Mouse (Mus musculus): ENCODE measurements around the gene Efna2. TPM values are rescaled to one million over a fixed set of nuclear protein-coding genes. Genes with fewer than 3 reads are reported as not detected.

Efna2 gene
- 0.39 TPM for polyA plus RNA-seq (2014; fragmentation: Illumina TruSeq; extraction: RNeasy Lipid Tissue Mini Kit (QIAGEN cat#74804); ENCODE audit: low read depth, low replicate concordance)

GRCm38 (mm10) chr10:80179068-80180051 lies at the start of gene Efna2:
Gene Efna2 (plus strand): TSS chr10:80179482.

GRCm38 (mm10) chr10:80138553-80139438 lies 40.5 kb upstream of the Efna2 start, which contains the start of gene Atp5d:
Gene Atp5d (plus strand): TSS chr10:80138632.

GRCm38 (mm10) chr10:80140666-80141035 lies 38.6 kb upstream of the Efna2 start, which contains the start of gene Cbarp:
Gene Cbarp (minus strand): TSS chr10:80140835.

GRCm38 (mm10) chr10:80147719-80148601 lies 31.3 kb upstream of the Efna2 start, which contains the start of gene Midn:
Gene Midn (plus strand): TSS chr10:80148272.

GRCm38 (mm10) chr10:80165392-80166128 lies 13.7 kb upstream of the Efna2 start, which contains the start of gene Cirbp:
Gene Cirbp (plus strand): TSS chr10:80165985.

GRCm38 (mm10) chr10:80172527-80173292 lies 6.6 kb upstream of the Efna2 start, which contains the start of gene 1600002K03Rik:
Gene 1600002K03Rik (plus strand): TSS chr10:80172944.

GRCm38 (mm10) chr10:80226416-80227165 lies 47.3 kb downstream of the Efna2 start, which contains the start of gene Mum1:
Gene Mum1 (plus strand): TSS chr10:80226434.

Other genes starting within 250 kb of the Efna2 start
- gene Wdr18, start 219.3 kb upstream of the Efna2 start, polyA plus RNA-seq (2014; fragmentation: Illumina TruSeq; extraction: RNeasy Lipid Tissue Mini Kit (QIAGEN cat#74804); ENCODE audit: low read depth, low replicate concordance): 2.0 TPM
- gene Grin3b, start 208.8 kb upstream of the Efna2 start, polyA plus RNA-seq (2014; fragmentation: Illumina TruSeq; extraction: RNeasy Lipid Tissue Mini Kit (QIAGEN cat#74804); ENCODE audit: low read depth, low replicate concordance): not detected
- gene Tmem259, start 195.2 kb upstream of the Efna2 start, polyA plus RNA-seq (2014; fragmentation: Illumina TruSeq; extraction: RNeasy Lipid Tissue Mini Kit (QIAGEN cat#74804); ENCODE audit: low read depth, low replicate concordance): 1.0 TPM
- 0.48 TPM for gene Cnn2, start 190.9 kb upstream of the Efna2 start, polyA plus RNA-seq (2014; fragmentation: Illumina TruSeq; extraction: RNeasy Lipid Tissue Mini Kit (QIAGEN cat#74804); ENCODE audit: low read depth, low replicate concordance)
- gene Abca7, start 183.0 kb upstream of the Efna2 start, polyA plus RNA-seq (2014; fragmentation: Illumina TruSeq; extraction: RNeasy Lipid Tissue Mini Kit (QIAGEN cat#74804); ENCODE audit: low read depth, low replicate concordance): 0.06 TPM
- gene Arhgap45, start 162.8 kb upstream of the Efna2 start, polyA plus RNA-seq (2014; fragmentation: Illumina TruSeq; extraction: RNeasy Lipid Tissue Mini Kit (QIAGEN cat#74804); ENCODE audit: low read depth, low replicate concordance): not detected
- gene Polr2e, start 139.7 kb upstream of the Efna2 start, polyA plus RNA-seq (2014; fragmentation: Illumina TruSeq; extraction: RNeasy Lipid Tissue Mini Kit (QIAGEN cat#74804); ENCODE audit: low read depth, low replicate concordance): 0.28 TPM
- gene Gpx4, start 132.3 kb upstream of the Efna2 start, polyA plus RNA-seq (2014; fragmentation: Illumina TruSeq; extraction: RNeasy Lipid Tissue Mini Kit (QIAGEN cat#74804); ENCODE audit: low read depth, low replicate concordance): 260 TPM
- 0.52 TPM for gene Sbno2, start 73.9 kb upstream of the Efna2 start, polyA plus RNA-seq (2014; fragmentation: Illumina TruSeq; extraction: RNeasy Lipid Tissue Mini Kit (QIAGEN cat#74804); ENCODE audit: low read depth, low replicate concordance)
- gene Stk11, start 63.7 kb upstream of the Efna2 start, polyA plus RNA-seq (2014; fragmentation: Illumina TruSeq; extraction: RNeasy Lipid Tissue Mini Kit (QIAGEN cat#74804); ENCODE audit: low read depth, low replicate concordance): 7.2 TPM
- 0.21 TPM for gene Atp5d, start 40.9 kb upstream of the Efna2 start, polyA plus RNA-seq (2014; fragmentation: Illumina TruSeq; extraction: RNeasy Lipid Tissue Mini Kit (QIAGEN cat#74804); ENCODE audit: low read depth, low replicate concordance)
- not detected for gene Cbarp, start 38.6 kb upstream of the Efna2 start, polyA plus RNA-seq (2014; fragmentation: Illumina TruSeq; extraction: RNeasy Lipid Tissue Mini Kit (QIAGEN cat#74804); ENCODE audit: low read depth, low replicate concordance)
- gene Midn, start 31.2 kb upstream of the Efna2 start, polyA plus RNA-seq (2014; fragmentation: Illumina TruSeq; extraction: RNeasy Lipid Tissue Mini Kit (QIAGEN cat#74804); ENCODE audit: low read depth, low replicate concordance): 3.2 TPM
- 37.8 TPM for gene Cirbp, start 13.5 kb upstream of the Efna2 start, polyA plus RNA-seq (2014; fragmentation: Illumina TruSeq; extraction: RNeasy Lipid Tissue Mini Kit (QIAGEN cat#74804); ENCODE audit: low read depth, low replicate concordance)
- gene 1600002K03Rik, start 6.5 kb upstream of the Efna2 start, polyA plus RNA-seq (2014; fragmentation: Illumina TruSeq; extraction: RNeasy Lipid Tissue Mini Kit (QIAGEN cat#74804); ENCODE audit: low read depth, low replicate concordance): 1.1 TPM
- 72.4 TPM for gene Mum1, start 47.0 kb downstream of the Efna2 start, polyA plus RNA-seq (2014; fragmentation: Illumina TruSeq; extraction: RNeasy Lipid Tissue Mini Kit (QIAGEN cat#74804); ENCODE audit: low read depth, low replicate concordance)
- gene Ndufs7, start 69.6 kb downstream of the Efna2 start, polyA plus RNA-seq (2014; fragmentation: Illumina TruSeq; extraction: RNeasy Lipid Tissue Mini Kit (QIAGEN cat#74804); ENCODE audit: low read depth, low replicate concordance): 0.88 TPM
- gene Gamt, start 81.5 kb downstream of the Efna2 start, polyA plus RNA-seq (2014; fragmentation: Illumina TruSeq; extraction: RNeasy Lipid Tissue Mini Kit (QIAGEN cat#74804); ENCODE audit: low read depth, low replicate concordance): 1.2 TPM
- gene Dazap1, start 82.0 kb downstream of the Efna2 start, polyA plus RNA-seq (2014; fragmentation: Illumina TruSeq; extraction: RNeasy Lipid Tissue Mini Kit (QIAGEN cat#74804); ENCODE audit: low read depth, low replicate concordance): 43.5 TPM
- gene Rps15, start 113.0 kb downstream of the Efna2 start, polyA plus RNA-seq (2014; fragmentation: Illumina TruSeq; extraction: RNeasy Lipid Tissue Mini Kit (QIAGEN cat#74804); ENCODE audit: low read depth, low replicate concordance): 0.57 TPM
- not detected for gene Apc2, start 116.5 kb downstream of the Efna2 start, polyA plus RNA-seq (2014; fragmentation: Illumina TruSeq; extraction: RNeasy Lipid Tissue Mini Kit (QIAGEN cat#74804); ENCODE audit: low read depth, low replicate concordance)
- gene 2310011J03Rik, start 141.1 kb downstream of the Efna2 start, polyA plus RNA-seq (2014; fragmentation: Illumina TruSeq; extraction: RNeasy Lipid Tissue Mini Kit (QIAGEN cat#74804); ENCODE audit: low read depth, low replicate concordance): 0.62 TPM
- 3.3 TPM for gene Pcsk4, start 150.0 kb downstream of the Efna2 start, polyA plus RNA-seq (2014; fragmentation: Illumina TruSeq; extraction: RNeasy Lipid Tissue Mini Kit (QIAGEN cat#74804); ENCODE audit: low read depth, low replicate concordance)
- 35.5 TPM for gene Reep6, start 150.5 kb downstream of the Efna2 start, polyA plus RNA-seq (2014; fragmentation: Illumina TruSeq; extraction: RNeasy Lipid Tissue Mini Kit (QIAGEN cat#74804); ENCODE audit: low read depth, low replicate concordance)
- 0.31 TPM for gene Adamtsl5, start 168.9 kb downstream of the Efna2 start, polyA plus RNA-seq (2014; fragmentation: Illumina TruSeq; extraction: RNeasy Lipid Tissue Mini Kit (QIAGEN cat#74804); ENCODE audit: low read depth, low replicate concordance)
- gene Plk5, start 177.0 kb downstream of the Efna2 start, polyA plus RNA-seq (2014; fragmentation: Illumina TruSeq; extraction: RNeasy Lipid Tissue Mini Kit (QIAGEN cat#74804); ENCODE audit: low read depth, low replicate concordance): not detected
- gene Mex3d, start 208.2 kb downstream of the Efna2 start, polyA plus RNA-seq (2014; fragmentation: Illumina TruSeq; extraction: RNeasy Lipid Tissue Mini Kit (QIAGEN cat#74804); ENCODE audit: low read depth, low replicate concordance): 15.6 TPM
- 0.49 TPM for gene Mbd3, start 220.1 kb downstream of the Efna2 start, polyA plus RNA-seq (2014; fragmentation: Illumina TruSeq; extraction: RNeasy Lipid Tissue Mini Kit (QIAGEN cat#74804); ENCODE audit: low read depth, low replicate concordance)
- gene Uqcr11, start 227.3 kb downstream of the Efna2 start, polyA plus RNA-seq (2014; fragmentation: Illumina TruSeq; extraction: RNeasy Lipid Tissue Mini Kit (QIAGEN cat#74804); ENCODE audit: low read depth, low replicate concordance): not detected